Mouse (Mus musculus): ENCODE results near the gene Atp6v0b.

GRCm38 (mm10) chr4:117934081-117934480 lies 46.9 kb upstream of the Atp6v0b start:
- TF ChIP-seq CTCF (IDR thresholded peaks at IDR 0.05; ENCODE audit: low read depth) (no peak), EP300 (optimal IDR thresholded peaks at IDR 0.05) (no peak)
